Mouse (Mus musculus) CH12.LX (cell line): Measurements from ENCODE around the gene Kcnb1. TPM values are rescaled to one million over a fixed set of nuclear protein-coding genes. Genes with fewer than 3 reads are reported as not detected.

Experiments
- DNase-seq: peaks from one replicate; pipeline ENCODE4 v3.0.0-alpha.2; 2013; ENCODE audit errors: extremely low read depth
- H3K27ac ChIP-seq: 2 replicates; pipeline ENCODE4 v1.5.1; 2012; ENCODE audit warnings: low read depth, mild to moderate bottlenecking, control low read depth, moderate library complexity; ENCODE audit not compliant: insufficient read depth
- H3K27me3 ChIP-seq: replicated peaks from 2 replicates; pipeline ENCODE3; 2012; ENCODE audit warnings: inconsistent platforms
- H3K36me3 ChIP-seq, 2 experiments: replicated peaks in 1 of 2; 2 replicates each; pipeline versions ENCODE3 to v1.6.1; 2012; ENCODE audit warnings: inconsistent platforms in 1 of 2, low read length in 1 of 2, mild to moderate bottlenecking in 1 of 2, mixed read lengths in 1 of 2, moderate library complexity in 1 of 2; ENCODE audit not compliant: control insufficient read depth in 1 of 2, insufficient read depth in 1 of 2
- H3K4me1 ChIP-seq, 2 experiments: 2 replicates each; pipeline ENCODE4 v1.6.1; 2012; ENCODE audit warnings: inconsistent platforms in 1 of 2, moderate library complexity in 1 of 2; ENCODE audit not compliant: insufficient read depth in 2 of 2, control insufficient read depth in 1 of 2
- H3K4me2 ChIP-seq: 2 replicates; pipeline ENCODE4 v1.6.1; 2012; ENCODE audit warnings: low read depth, mild to moderate bottlenecking, control low read depth; ENCODE audit not compliant: poor library complexity, insufficient read depth, severe bottlenecking
- H3K4me3 ChIP-seq, 3 experiments: fragments of 150-350 bp in 1 of 3; sonication (generic) in 1 of 3; replicated peaks in 1 of 3; 2 replicates each; pipeline versions ENCODE3 to v1.5.1; 2011 to 2012; ENCODE audit warnings: low read depth in 2 of 3, low read length in 2 of 3, mild to moderate bottlenecking in 2 of 3, moderate library complexity in 2 of 3, control low read depth in 1 of 3, improper control_type of control experiment in 1 of 3, inconsistent platforms in 1 of 3, mixed read lengths in 1 of 3; ENCODE audit not compliant: poor library complexity in 1 of 3
- H3K79me2 ChIP-seq: replicated peaks from 2 replicates; pipeline ENCODE4 v1.6.1; 2012; ENCODE audit warnings: mild to moderate bottlenecking, moderate library complexity; ENCODE audit not compliant: control insufficient read depth, poor library complexity, insufficient read depth, severe bottlenecking; ENCODE audit errors: extremely low read depth
- H3K9ac ChIP-seq: 2 replicates; pipeline ENCODE4 v1.6.1; 2012; ENCODE audit warnings: low read depth, mild to moderate bottlenecking, control low read depth, moderate library complexity; ENCODE audit not compliant: insufficient read depth
- H3K9me3 ChIP-seq: replicated peaks from 2 replicates; pipeline ENCODE3; 2012; ENCODE audit warnings: low read length, inconsistent platforms, mixed read lengths
- BHLHE40 ChIP-seq: IDR thresholded peaks from 2 replicates; pipeline ENCODE4 v1.6.1; 2011; ENCODE audit warnings: mild to moderate bottlenecking, low read depth, low read length, improper control_type of control experiment
- CHD1 ChIP-seq: IDR thresholded peaks from 2 replicates; pipeline ENCODE4 v1.6.1; 2012; ENCODE audit warnings: low read depth, low read length, improper control_type of control experiment, inconsistent platforms
- CHD2 ChIP-seq: IDR thresholded peaks from 2 replicates; pipeline ENCODE4 v1.6.1; 2011; ENCODE audit warnings: low read length, improper control_type of control experiment
- CTCF ChIP-seq, 2 experiments: IDR thresholded peaks in 1 of 2; conservative IDR thresholded peaks in 1 of 2; 2 replicates each; pipeline ENCODE4 v1.5.1; 2011 to 2012; ENCODE audit warnings: low read depth in 2 of 2, low read length in 2 of 2, improper control_type of control experiment in 1 of 2, inconsistent platforms in 1 of 2, mild to moderate bottlenecking in 1 of 2, moderate library complexity in 1 of 2
- E2F4 ChIP-seq: IDR thresholded peaks from 2 replicates; pipeline ENCODE4 v1.6.1; 2011; ENCODE audit warnings: low read depth, low read length, improper control_type of control experiment; ENCODE audit not compliant: insufficient replicate concordance
- EP300 ChIP-seq: IDR thresholded peaks from 2 replicates; pipeline ENCODE4 v1.6.1; 2011; ENCODE audit warnings: low read length, improper control_type of control experiment
- ETS1 ChIP-seq: conservative IDR thresholded peaks from 2 replicates; pipeline ENCODE4 v1.6.1; 2012; ENCODE audit warnings: low read depth, mild to moderate bottlenecking, inconsistent platforms, low read length, improper control_type of control experiment, moderate library complexity
- GABPA ChIP-seq: IDR thresholded peaks from 2 replicates; pipeline ENCODE4 v1.6.1; 2012; ENCODE audit warnings: low read depth, low read length, improper control_type of control experiment, inconsistent platforms; ENCODE audit not compliant: insufficient replicate concordance
- HCFC1 ChIP-seq: IDR thresholded peaks from 2 replicates; pipeline ENCODE4 v1.6.1; 2012; ENCODE audit warnings: low read depth, mild to moderate bottlenecking, inconsistent platforms, low read length, improper control_type of control experiment
- IRF4 ChIP-seq: IDR thresholded peaks from 2 replicates; pipeline ENCODE4 v1.6.1; 2014; ENCODE audit warnings: low read depth, mild to moderate bottlenecking, inconsistent platforms, low read length, improper control_type of control experiment
- KAT2A ChIP-seq: IDR thresholded peaks from 2 replicates; pipeline ENCODE4 v1.6.1; 2012; ENCODE audit warnings: low read length, improper control_type of control experiment, inconsistent platforms; ENCODE audit not compliant: insufficient replicate concordance
- MAX ChIP-seq: IDR thresholded peaks from 2 replicates; pipeline ENCODE4 v1.6.1; 2011; ENCODE audit warnings: low read length, improper control_type of control experiment
- NRF1 ChIP-seq: IDR thresholded peaks from 2 replicates; pipeline ENCODE4 v1.6.1; 2014; ENCODE audit warnings: low read depth, mild to moderate bottlenecking, inconsistent platforms, low read length, improper control_type of control experiment, moderate library complexity
- POLR2A ChIP-seq: IDR thresholded peaks from 2 replicates; pipeline ENCODE4 v1.6.1; 2011; ENCODE audit warnings: low read depth, mild to moderate bottlenecking, improper control_type of control experiment, low read length
- POLR2AphosphoS2 ChIP-seq: IDR thresholded peaks from 2 replicates; pipeline ENCODE4 v1.6.1; 2011; ENCODE audit warnings: low read depth, low read length, improper control_type of control experiment
- RAD21 ChIP-seq: IDR thresholded peaks from 2 replicates; pipeline ENCODE4 v1.6.1; 2011; ENCODE audit warnings: low read depth, mild to moderate bottlenecking, low read length, improper control_type of control experiment, moderate library complexity
- RCOR1 ChIP-seq: conservative IDR thresholded peaks from 2 replicates; pipeline ENCODE4 v1.6.1; 2012; ENCODE audit warnings: low read depth, mild to moderate bottlenecking, inconsistent platforms, low read length, improper control_type of control experiment
- SIN3A ChIP-seq: IDR thresholded peaks from 2 replicates; pipeline ENCODE4 v1.6.1; 2012; ENCODE audit warnings: low read length, improper control_type of control experiment, inconsistent platforms
- USF2 ChIP-seq: conservative IDR thresholded peaks from 2 replicates; pipeline ENCODE4 v1.6.1; 2011; ENCODE audit warnings: low read depth, low read length, improper control_type of control experiment
- ZKSCAN1 ChIP-seq: IDR thresholded peaks from 2 replicates; pipeline ENCODE4 v1.6.1; 2012; ENCODE audit warnings: low read depth, inconsistent platforms, low read length, improper control_type of control experiment, borderline replicate concordance
- ZMIZ1 ChIP-seq: IDR thresholded peaks from 2 replicates; pipeline ENCODE4 v1.6.1; 2012; ENCODE audit warnings: low read depth, mild to moderate bottlenecking, inconsistent platforms, low read length, improper control_type of control experiment
- ZNF384 ChIP-seq: IDR thresholded peaks from 2 replicates; pipeline ENCODE4 v1.6.1; 2012; ENCODE audit warnings: low read depth, low read length, improper control_type of control experiment, inconsistent platforms
- dilution Hi-C: fragments of 300-500 bp; cut with MboI; formaldehyde crosslinking; loops from 2 replicates; pipeline ENCODE4 v1.14.3; 2020; ENCODE audit warnings: low sequenced_read_pairs; ENCODE audit not compliant: extremely low pct_unique_long_range_greater_than_20kb, extremely low pct_ligation_motif_present
- in situ Hi-C: fragments of 300-500 bp; cut with MboI; formaldehyde crosslinking; loops from 3 replicates; pipeline ENCODE4 v1.14.3; 2019; ENCODE audit warnings: low sequenced_read_pairs, low pct_ligation_motif_present, low pct_unique_long_range_greater_than_20kb, mixed read lengths
- polyA plus RNA-seq: library from polyadenylated mRNA; unstranded; fragments of >175 nt; gene quantifications from 2 replicates; pipeline ENCODE4 v1.2.1, GENCODE M21; 2012; ENCODE audit warnings: low read depth; ENCODE audit not compliant: insufficient read length
- total RNA-seq, 2 experiments: library from RNA; depleted of rRNA; stranded (reverse); fragments of 300-350 nt in 1 of 2; fragments of >200 nt in 1 of 2; gene quantifications; 2 replicates each; pipeline ENCODE4 v1.2.3; 2012 to 2014

Gene Kcnb1
- total and polyA plus RNA-seq, 3 experiments, result 2.5 to 6.6 (median 5.1) TPM

GRCm38 (mm10) chr2:167179301-167179700, 10.7 kb downstream of the Kcnb1 start:
- Histone ChIP-seq H3K9me3 (peaks cover 8% of the 10 kb centered on the region), H3K4me2 (no peak overlapping the region), H3K4me1 (peaks cover 3 to 7% of the 10 kb centered on the region in 2 experiments; a peak in 3 of 4 replicates), H3K9ac (no peak overlapping the region), H3K79me2 (no peaks in the 10 kb centered on the region), H3K36me3 (peaks cover 0 to 16% of the 10 kb centered on the region in 2 experiments), H3K27me3 (peaks cover 7% of the 10 kb centered on the region), H3K4me3 (no peak overlapping the region), H3K27ac (no peak overlapping the region)
- dilution Hi-C loops (no loop called here), in situ Hi-C loops (no loop called here)
- peak; percentile 52 for DNase-seq
- TF ChIP-seq POLR2A (no peak), EP300 (0 out of 2 replicates have a peak, but pooled peaks have one; percentile 8), IRF4 (peak; percentile 61), CHD2 (no peak), RAD21 (no peak), ZMIZ1 (no peak), CHD1 (no peak), E2F4 (no peak), NRF1 (no peak), ZKSCAN1 (no peak), ZNF384 (no peak), BHLHE40 (peak; percentile 43; the same call in 1 of the 2 replicates), MAX (no peak), ETS1 (peak; percentile 22; the same call in 1 of the 2 replicates), POLR2AphosphoS2 (no peak), CTCF (conservative IDR thresholded peaks at IDR 0.05 in 1 of 2, IDR thresholded peaks at IDR 0.05 in 1 of 2; ENCODE audit: low read depth in 2 of 2, low read length in 2 of 2) (no peak), RCOR1 (no peak), KAT2A (no peak)

- DNase-seq, result no peak
- Histone ChIP-seq H3K4me3 (no peak overlapping the region), H3K27ac (no peak overlapping the region), H3K9me3 (peaks cover 5% of the 10 kb centered on the region), H3K9ac (no peak overlapping the region), H3K27me3 (peaks cover 7% of the 10 kb centered on the region), H3K4me2 (no peak overlapping the region), H3K4me1 (peaks cover 3 to 7% of the 10 kb centered on the region in 2 experiments; a peak in 3 of 4 replicates), H3K79me2 (no peaks in the 10 kb centered on the region), H3K36me3 (peaks cover 0 to 11% of the 10 kb centered on the region in 2 experiments)
- dilution Hi-C loops (no loop called here), in situ Hi-C loops (no loop called here)
- TF ChIP-seq EP300 (no peak), ZNF384 (no peak), HCFC1 (no peak), CHD1 (no peak), KAT2A (no peak), USF2 (no peak), SIN3A (no peak), GABPA (no peak)
Measured at GRCm38 (mm10) chr2:167177231-167177641, 12.7 kb downstream of the Kcnb1 start.
